Mouse (Mus musculus): ENCODE measurements around the gene Tpm3. TPM values are rescaled to one million over a fixed set of nuclear protein-coding genes. Genes with fewer than 3 reads are reported as not detected.
"Not testable (repeated sequence)": the region's sequence is repeated elsewhere in the genome, so short reads cannot be mapped to it uniquely, and the experiment has no call there.

Gene Tpm3
- polyA plus RNA-seq, 1 experiment from 2014 or later, result 448 TPM

DNA sequence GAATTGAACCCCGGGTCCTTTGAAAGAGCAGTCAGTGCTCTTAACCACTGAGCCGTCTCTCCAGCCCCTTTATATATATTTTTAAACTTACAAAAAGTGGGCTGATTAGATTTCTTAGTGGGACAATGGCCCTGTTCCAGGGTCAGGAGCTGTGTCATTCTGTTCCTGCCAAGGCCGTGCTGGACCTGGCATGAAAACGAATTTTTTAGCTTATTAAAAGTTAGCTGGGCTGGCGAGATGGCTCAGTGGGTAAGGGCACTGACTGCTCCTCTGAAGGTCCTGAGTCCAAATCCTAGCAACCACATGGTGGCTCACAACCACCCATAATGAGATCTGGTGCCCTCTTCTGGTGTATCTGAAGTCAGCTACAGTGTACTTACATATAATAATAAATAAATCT lies 49.6 kb downstream of the Tpm3 start:
- not testable (repeated sequence) for H3K9me3 ChIP-seq; H3K27ac ChIP-seq (replicated peaks); H3K9ac ChIP-seq (replicated peaks); H3K27me3 ChIP-seq; H3K4me1 ChIP-seq; ATAC-seq (replicated peaks); H3K4me2 ChIP-seq (replicated peaks); H3K4me3 ChIP-seq; H3K36me3 ChIP-seq
- WGBS, result 75% methylated on average over 5 of the region's 5 CpGs

DNA sequence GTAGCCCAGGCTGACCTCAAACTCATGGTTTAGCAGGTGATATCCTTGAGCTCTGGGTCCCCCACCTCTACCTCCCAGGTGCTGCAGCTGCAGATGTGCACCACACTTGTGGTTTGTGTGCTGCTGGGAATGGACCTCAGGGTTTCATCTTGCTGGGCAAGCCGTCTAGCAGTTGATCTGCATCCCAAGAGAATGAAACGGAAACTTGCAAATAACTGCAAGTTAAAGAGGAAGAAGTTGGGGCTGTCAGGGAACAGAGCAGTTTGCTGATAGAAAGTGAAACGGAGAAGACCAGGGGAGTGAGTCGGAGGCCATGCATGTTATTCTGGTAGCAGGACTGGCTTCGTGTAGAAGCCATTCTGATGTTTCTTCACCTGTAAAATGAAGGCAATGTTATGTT lies 53.3 kb downstream of the Tpm3 start:
- Histone ChIP-seq H3K4me1 (no peaks in the 10 kb centered on the region), H3K27ac (replicated peaks) (no peak overlapping the region), H3K9me3 (no peaks in the 10 kb centered on the region), H3K4me2 (replicated peaks) (no peak overlapping the region), H3K27me3 (no peaks in the 10 kb centered on the region), H3K4me3 (no peak overlapping the region), H3K9ac (replicated peaks) (no peak overlapping the region), H3K36me3 (no peaks in the 10 kb centered on the region)
- no peak for ATAC-seq (replicated peaks)
- WGBS, result 85% methylated on average over 5 of the region's 5 CpGs

GRCm38 (mm10) chr3:90127881-90128280 lies 55.4 kb downstream of the Tpm3 start:
- no peaks in the 10 kb centered on the region for H3K27me3 ChIP-seq
- H3K4me1 ChIP-seq, result no peaks in the 10 kb centered on the region
- H3K4me2 ChIP-seq (replicated peaks), result no peak overlapping the region
- no peaks in the 10 kb centered on the region for H3K36me3 ChIP-seq
- H3K4me3 ChIP-seq, result no peak overlapping the region
- H3K9me3 ChIP-seq, result no peaks in the 10 kb centered on the region
- 85% methylated on average over 6 of the region's 6 CpGs for WGBS
- no peak overlapping the region for H3K9ac ChIP-seq (replicated peaks)
- H3K27ac ChIP-seq (replicated peaks), result no peak overlapping the region
- ATAC-seq (replicated peaks), result no peak

DNA sequence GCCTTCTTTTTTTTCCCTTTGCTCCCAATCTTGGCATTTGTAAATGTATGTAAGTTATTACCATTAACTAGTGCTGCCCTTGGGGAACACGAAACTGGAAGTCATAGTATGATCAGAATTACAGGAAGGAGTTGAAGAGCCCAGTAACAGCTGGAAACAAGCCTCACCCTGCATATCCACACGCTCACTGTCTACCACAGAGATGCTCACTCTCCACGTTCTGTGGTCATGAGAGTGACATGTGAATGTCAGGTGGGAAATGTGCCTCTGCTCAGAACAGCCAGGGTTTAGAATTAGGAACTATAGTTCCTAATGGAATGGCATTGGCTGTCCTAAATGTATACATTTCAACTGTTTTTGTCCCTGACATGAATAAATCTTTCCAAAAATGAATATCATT lies 60.3 kb downstream of the Tpm3 start:
- no peak for ATAC-seq (replicated peaks)
- WGBS, result 85% methylated on average over 3 of the region's 3 CpGs
- H3K27ac ChIP-seq (replicated peaks), result no peak overlapping the region
- no peak overlapping the region for H3K9ac ChIP-seq (replicated peaks)
- no peaks in the 10 kb centered on the region for H3K36me3 ChIP-seq
- H3K9me3 ChIP-seq, result no peaks in the 10 kb centered on the region
- H3K27me3 ChIP-seq, result no peaks in the 10 kb centered on the region
- no peaks in the 10 kb centered on the region for H3K4me1 ChIP-seq
- no peak overlapping the region for H3K4me3 ChIP-seq
- no peak overlapping the region for H3K4me2 ChIP-seq (replicated peaks)

GRCm38 (mm10) chr3:90133331-90133730 lies 60.9 kb downstream of the Tpm3 start:
- no peaks in the 10 kb centered on the region for H3K9me3 ChIP-seq
- H3K27me3 ChIP-seq, result no peaks in the 10 kb centered on the region
- WGBS, result 100% methylated on average over 1 of the region's 1 CpGs
- no peak overlapping the region for H3K4me3 ChIP-seq
- no peaks in the 10 kb centered on the region for H3K4me1 ChIP-seq
- no peak overlapping the region for H3K9ac ChIP-seq (replicated peaks)
- no peak for ATAC-seq (replicated peaks)
- H3K36me3 ChIP-seq, result no peaks in the 10 kb centered on the region
- no peak overlapping the region for H3K27ac ChIP-seq (replicated peaks)
- no peak overlapping the region for H3K4me2 ChIP-seq (replicated peaks)

DNA sequence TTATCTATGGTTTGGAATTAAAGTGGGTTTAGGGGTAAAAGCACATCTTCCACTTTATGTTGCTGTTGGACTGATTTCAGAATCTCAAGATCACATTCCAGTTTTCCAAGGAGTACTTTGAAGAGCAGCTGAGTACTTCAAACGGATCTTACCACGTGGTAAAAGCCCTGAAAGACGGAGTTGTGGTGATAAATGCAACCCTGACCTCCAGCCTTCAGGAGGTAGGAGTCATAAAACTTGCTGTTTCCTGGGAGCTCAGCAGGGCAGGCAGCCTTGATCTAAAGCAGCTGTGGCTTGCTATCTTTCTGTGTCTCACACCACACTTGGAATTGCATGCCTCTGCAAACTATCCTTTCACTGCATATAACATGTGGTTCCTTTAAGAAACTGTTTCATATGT lies 62.0 kb downstream of the Tpm3 start:
- Histone ChIP-seq H3K9me3 (no peaks in the 10 kb centered on the region), H3K4me2 (replicated peaks) (no peak overlapping the region), H3K36me3 (no peaks in the 10 kb centered on the region), H3K27ac (replicated peaks) (no peak overlapping the region), H3K27me3 (no peaks in the 10 kb centered on the region), H3K4me3 (no peak overlapping the region), H3K4me1 (no peaks in the 10 kb centered on the region), H3K9ac (replicated peaks) (no peak overlapping the region)
- ATAC-seq (replicated peaks), result no peak
- WGBS, result 76% methylated on average over 3 of the region's 3 CpGs

DNA sequence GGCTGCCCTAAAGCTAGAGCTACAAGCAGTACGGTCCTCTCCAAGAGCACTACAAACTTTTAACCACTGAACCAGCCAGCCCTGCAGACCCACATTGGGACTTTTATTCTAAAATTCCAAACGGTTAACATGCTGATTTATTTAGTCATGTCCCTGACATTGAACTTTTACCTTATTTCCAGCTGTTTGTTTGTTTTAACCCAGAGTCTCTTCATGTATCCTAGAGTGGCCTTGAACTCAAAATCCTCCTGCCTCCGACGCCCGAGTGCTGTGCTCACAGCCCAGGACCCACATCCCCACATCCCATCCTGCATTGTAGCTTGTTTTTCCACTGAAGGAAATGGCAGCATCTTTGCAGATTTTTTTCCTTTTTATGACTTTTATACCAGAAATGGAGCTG lies 62.5 kb downstream of the Tpm3 start:
- ATAC-seq (replicated peaks), result no peak
- no peak overlapping the region for H3K4me2 ChIP-seq (replicated peaks)
- H3K36me3 ChIP-seq, result no peaks in the 10 kb centered on the region
- no peak overlapping the region for H3K27ac ChIP-seq (replicated peaks)
- H3K4me1 ChIP-seq, result no peaks in the 10 kb centered on the region
- H3K4me3 ChIP-seq, result no peak overlapping the region
- 87% methylated on average over 5 of the region's 5 CpGs for WGBS
- no peaks in the 10 kb centered on the region for H3K9me3 ChIP-seq
- no peaks in the 10 kb centered on the region for H3K27me3 ChIP-seq
- no peak overlapping the region for H3K9ac ChIP-seq (replicated peaks)

DNA sequence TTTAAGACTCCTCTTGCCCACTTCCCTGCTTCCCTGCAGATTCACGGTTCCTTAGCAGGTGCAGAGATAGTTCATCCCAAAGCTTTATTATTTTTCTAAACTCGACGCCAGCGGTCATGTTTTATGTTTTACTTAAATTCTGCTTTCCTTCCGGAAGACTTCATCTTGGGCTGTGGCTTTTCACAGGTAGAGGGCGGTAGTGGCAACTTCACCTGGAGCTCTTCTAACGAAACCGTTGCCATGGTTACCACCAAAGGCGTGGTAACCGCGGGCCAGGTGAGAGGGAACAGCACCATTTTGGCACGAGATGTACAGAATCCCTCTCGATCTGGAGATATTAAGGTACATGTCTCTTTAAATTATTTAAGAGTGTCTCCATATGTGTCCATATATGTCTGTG lies 64.2 kb downstream of the Tpm3 start:
- ATAC-seq (replicated peaks), result no peak
- no peak overlapping the region for H3K9ac ChIP-seq (replicated peaks)
- H3K4me3 ChIP-seq, result no peak overlapping the region
- H3K27me3 ChIP-seq, result no peaks in the 10 kb centered on the region
- H3K27ac ChIP-seq (replicated peaks), result no peak overlapping the region
- H3K4me1 ChIP-seq, result no peaks in the 10 kb centered on the region
- WGBS, result 37% methylated on average over 13 of the region's 13 CpGs
- H3K36me3 ChIP-seq, result no peaks in the 10 kb centered on the region
- no peaks in the 10 kb centered on the region for H3K9me3 ChIP-seq
- no peak overlapping the region for H3K4me2 ChIP-seq (replicated peaks)

GRCm38 (mm10) chr3:90137606-90138005 lies 65.2 kb downstream of the Tpm3 start:
- Histone ChIP-seq H3K9me3 (no peaks in the 10 kb centered on the region), H3K9ac (replicated peaks) (no peak overlapping the region), H3K27ac (replicated peaks) (no peak overlapping the region), H3K4me3 (no peak overlapping the region), H3K36me3 (no peaks in the 10 kb centered on the region), H3K4me1 (no peaks in the 10 kb centered on the region), H3K4me2 (replicated peaks) (no peak overlapping the region), H3K27me3 (no peaks in the 10 kb centered on the region)
- WGBS, result 38% methylated on average over 1 of the region's 1 CpGs
- no peak for ATAC-seq (replicated peaks)

DNA sequence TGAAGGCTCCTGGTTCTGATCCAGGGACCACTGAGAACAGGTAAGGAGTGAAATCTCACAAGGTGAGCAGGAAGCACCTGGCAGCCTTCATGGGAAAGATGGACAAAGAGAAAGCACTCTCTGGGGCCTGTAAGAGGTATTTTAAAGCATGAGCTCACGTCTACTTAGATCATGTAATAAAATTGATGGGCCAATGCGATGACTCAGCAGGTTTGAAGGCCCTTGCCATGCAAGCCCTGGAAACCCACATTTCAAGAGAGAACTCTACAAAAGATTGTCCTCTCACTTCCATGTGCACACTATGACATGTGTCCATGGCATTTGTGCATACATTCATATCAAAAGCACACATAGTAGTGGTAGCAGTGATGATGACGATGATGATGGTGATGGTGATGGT lies 67.5 kb downstream of the Tpm3 start:
- no peak overlapping the region for H3K4me2 ChIP-seq (replicated peaks)
- H3K27me3 ChIP-seq, result no peaks in the 10 kb centered on the region
- no peaks in the 10 kb centered on the region for H3K36me3 ChIP-seq
- 91% methylated on average over 3 of the region's 3 CpGs for WGBS
- no peaks in the 10 kb centered on the region for H3K9me3 ChIP-seq
- no peak overlapping the region for H3K4me3 ChIP-seq
- H3K9ac ChIP-seq (replicated peaks), result no peak overlapping the region
- ATAC-seq (replicated peaks), result no peak
- no peak overlapping the region for H3K27ac ChIP-seq (replicated peaks)
- H3K4me1 ChIP-seq, result no peaks in the 10 kb centered on the region

GRCm38 (mm10) chr3:90145461-90145860 lies 73.0 kb downstream of the Tpm3 start:
- Histone ChIP-seq H3K4me3 (no peak overlapping the region), H3K27ac (replicated peaks) (no peak overlapping the region), H3K9ac (replicated peaks) (no peak overlapping the region), H3K36me3 (no peaks in the 10 kb centered on the region), H3K27me3 (no peaks in the 10 kb centered on the region), H3K4me2 (replicated peaks) (no peak overlapping the region), H3K4me1 (no peaks in the 10 kb centered on the region), H3K9me3 (no peaks in the 10 kb centered on the region)
- 78% methylated on average over 3 of the region's 3 CpGs for WGBS
- ATAC-seq (replicated peaks), result no peak

GRCm38 (mm10) chr3:90146651-90147050 lies 74.2 kb downstream of the Tpm3 start:
- Histone ChIP-seq H3K4me1 (no peaks in the 10 kb centered on the region), H3K27ac (replicated peaks) (no peak overlapping the region), H3K4me3 (no peak overlapping the region), H3K4me2 (replicated peaks) (no peak overlapping the region), H3K9ac (replicated peaks) (no peak overlapping the region), H3K9me3 (no peaks in the 10 kb centered on the region), H3K27me3 (no peaks in the 10 kb centered on the region), H3K36me3 (no peaks in the 10 kb centered on the region)
- 80% methylated on average over 1 of the region's 1 CpGs for WGBS
- no peak for ATAC-seq (replicated peaks)
